Mouse (Mus musculus) hindbrain, embryonic 16.5 days (tissue): ENCODE data around the gene Numbl. TPM values are rescaled to one million over a fixed set of nuclear protein-coding genes. Genes with fewer than 3 reads are reported as not detected.

ENCODE experiments used
- ATAC-seq: fragments of 200-750 bp; cut with Nextera tagmentation; 2 replicates; pipeline ENCODE4 v1.8.0; 2017; ENCODE audit warnings: moderate TSS enrichment, moderate library complexity
- H3K27ac ChIP-seq: fragments of 300-500 bp; sonication (generic); 2 replicates; pipeline ENCODE4 v1.5.1; 2014; ENCODE audit warnings: low read depth, mild to moderate bottlenecking, control low read depth, low read length, moderate library complexity
- H3K27me3 ChIP-seq: fragments of 300-500 bp; sonication (generic); replicated peaks from 2 replicates; pipeline ENCODE4 v1.6.1; 2014; ENCODE audit warnings: low read length; ENCODE audit not compliant: control insufficient read depth, insufficient read depth
- H3K36me3 ChIP-seq: fragments of 300-500 bp; sonication (generic); 2 replicates; pipeline ENCODE4 v1.6.1; 2014; ENCODE audit warnings: mild to moderate bottlenecking, low read length, moderate library complexity, mixed read lengths; ENCODE audit not compliant: control insufficient read depth, insufficient read depth
- H3K4me1 ChIP-seq: fragments of 300-500 bp; sonication (generic); 2 replicates; pipeline ENCODE4 v1.6.1; 2014; ENCODE audit warnings: low read depth, low read length; ENCODE audit not compliant: control insufficient read depth, insufficient read depth
- H3K4me2 ChIP-seq: fragments of 300-500 bp; sonication (generic); 2 replicates; pipeline ENCODE4 v1.6.1; 2014; ENCODE audit warnings: mild to moderate bottlenecking, low read length, control low read depth, moderate library complexity
- H3K4me3 ChIP-seq: fragments of 300-500 bp; sonication (generic); 2 replicates; pipeline ENCODE4 v1.5.1; 2014; ENCODE audit warnings: mild to moderate bottlenecking, low read length, control low read depth, moderate library complexity
- H3K9ac ChIP-seq: fragments of 300-500 bp; sonication (generic); 2 replicates; pipeline ENCODE4 v1.6.1; 2014; ENCODE audit warnings: low read depth, mild to moderate bottlenecking, control low read depth, low read length, moderate library complexity
- H3K9me3 ChIP-seq: fragments of 300-500 bp; sonication (generic); 2 replicates; pipeline ENCODE4 v1.6.1; 2014; ENCODE audit warnings: mild to moderate bottlenecking, low read length, moderate library complexity; ENCODE audit not compliant: control insufficient read depth
- WGBS: fragments of 180-500 bp; shearing (Covaris S2); extraction: QIAGEN DNeasy Blood & Tissue Kit; methylation state at CpG from one replicate; pipeline ENCODE4 v1.1.7; 2014; 5-methylcytosine and 5-hydroxymethylcytosine counted together
- polyA plus RNA-seq: library from polyadenylated mRNA; unstranded; fragments of >200 nt; fragmentation: Nextera tagmentation; extraction: Ambion mirVana; gene quantifications from 2 replicates; pipeline ENCODE4 v1.2.1, GENCODE M21; 2015

Numbl gene
- polyA plus RNA-seq, 1 experiment from 2014 or later, result 54.4 TPM

- H3K9me3 ChIP-seq, result peaks cover 7% of the 10 kb centered on the region; the same call in 1 of the 2 replicates
- no peak for ATAC-seq
- peak overlapping the region; percentile 47 for H3K9ac ChIP-seq
- H3K27ac ChIP-seq, result no peak overlapping the region
- peaks cover 5% of the 10 kb centered on the region; the same call in 1 of the 2 replicates for H3K36me3 ChIP-seq
- peaks cover 3% of the 10 kb centered on the region for H3K27me3 ChIP-seq
- H3K4me3 ChIP-seq, result peak overlapping the region; percentile 34
- peaks cover 9% of the 10 kb centered on the region for H3K4me1 ChIP-seq
- 12% methylated on average over 28 of the region's 28 CpGs for WGBS
- H3K4me2 ChIP-seq, result peak overlapping the region; percentile 66
Measured at GRCm38 (mm10) chr7:27308821-27309549, 50.8 kb downstream of the Numbl start.

GRCm38 (mm10) chr7:27309832-27310231, 51.6 kb downstream of the Numbl start:
- H3K27me3 ChIP-seq, result peaks cover 3% of the 10 kb centered on the region; the same call in 1 of the 2 replicates
- peaks cover 11% of the 10 kb centered on the region; the same call in 1 of the 2 replicates for H3K9me3 ChIP-seq
- H3K36me3 ChIP-seq, result peaks cover 8% of the 10 kb centered on the region; the same call in 1 of the 2 replicates
- no peak overlapping the region for H3K4me3 ChIP-seq
- H3K9ac ChIP-seq, result no peak overlapping the region
- no peak for ATAC-seq
- WGBS, result 44% methylated on average over 3 of the region's 3 CpGs
- no peak overlapping the region for H3K27ac ChIP-seq
- H3K4me1 ChIP-seq, result peaks cover 9% of the 10 kb centered on the region
- H3K4me2 ChIP-seq, result peak overlapping the region; percentile 63; the same call in 1 of the 2 replicates

- Histone ChIP-seq H3K27me3 (peaks cover 3% of the 10 kb centered on the region; the same call in 1 of the 2 replicates), H3K4me3 (peak overlapping the region; percentile 30), H3K36me3 (peaks cover 8% of the 10 kb centered on the region; the same call in 1 of the 2 replicates), H3K9ac (peak overlapping the region; percentile 60), H3K4me1 (peaks cover 9% of the 10 kb centered on the region), H3K9me3 (peaks cover 11% of the 10 kb centered on the region; the same call in 1 of the 2 replicates), H3K27ac (no peak overlapping the region), H3K4me2 (peak overlapping the region; percentile 63)
- peak; percentile 69 for ATAC-seq
- 4% methylated on average over 17 of the region's 17 CpGs for WGBS
Measured at GRCm38 (mm10) chr7:27310306-27310705, 52.1 kb downstream of the Numbl start.

GRCm38 (mm10) chr7:27310996-27311535, 52.8 kb downstream of the Numbl start:
- WGBS, result 52% methylated on average over 8 of the region's 8 CpGs
- no peak overlapping the region for H3K9ac ChIP-seq
- peaks cover 11% of the 10 kb centered on the region; the same call in 1 of the 2 replicates for H3K9me3 ChIP-seq
- no peak overlapping the region for H3K4me3 ChIP-seq
- peaks cover 9% of the 10 kb centered on the region for H3K4me1 ChIP-seq
- no peak for ATAC-seq
- no peak overlapping the region; the same call in 1 of the 2 replicates for H3K4me2 ChIP-seq
- peaks cover 8% of the 10 kb centered on the region; the same call in 1 of the 2 replicates for H3K36me3 ChIP-seq
- H3K27ac ChIP-seq, result no peak overlapping the region
- peaks cover 3% of the 10 kb centered on the region; the same call in 1 of the 2 replicates for H3K27me3 ChIP-seq

GRCm38 (mm10) chr7:27311651-27312284, 53.5 kb downstream of the Numbl start:
- 94% methylated on average over 12 of the region's 12 CpGs for WGBS
- Histone ChIP-seq H3K4me2 (no peak overlapping the region), H3K9me3 (peaks cover 11% of the 10 kb centered on the region; the same call in 1 of the 2 replicates), H3K27ac (no peak overlapping the region), H3K36me3 (peaks cover 8% of the 10 kb centered on the region; the same call in 1 of the 2 replicates), H3K9ac (no peak overlapping the region), H3K4me1 (peaks cover 9% of the 10 kb centered on the region), H3K27me3 (peaks cover 3% of the 10 kb centered on the region; the same call in 1 of the 2 replicates), H3K4me3 (no peak overlapping the region)
- ATAC-seq, result no peak

- Histone ChIP-seq H3K9me3 (peaks cover 11% of the 10 kb centered on the region; the same call in 1 of the 2 replicates), H3K27ac (no peak overlapping the region), H3K9ac (no peak overlapping the region), H3K4me1 (peaks cover 5% of the 10 kb centered on the region), H3K27me3 (peaks cover 3% of the 10 kb centered on the region; the same call in 1 of the 2 replicates), H3K36me3 (peaks cover 8% of the 10 kb centered on the region; the same call in 1 of the 2 replicates), H3K4me3 (no peak overlapping the region), H3K4me2 (no peak overlapping the region)
- ATAC-seq, result no peak
- 96% methylated on average over 3 of the region's 3 CpGs for WGBS
Measured at GRCm38 (mm10) chr7:27314393-27314792, 56.2 kb downstream of the Numbl start.

GRCm38 (mm10) chr7:27315958-27316357, 57.7 kb downstream of the Numbl start:
- H3K27me3 ChIP-seq, result peaks cover 2% of the 10 kb centered on the region; the same call in 1 of the 2 replicates
- no peak overlapping the region for H3K9ac ChIP-seq
- peaks cover 11% of the 10 kb centered on the region; the same call in 1 of the 2 replicates for H3K9me3 ChIP-seq
- no peak overlapping the region for H3K4me2 ChIP-seq
- H3K4me1 ChIP-seq, result no peaks in the 10 kb centered on the region
- peaks cover 8% of the 10 kb centered on the region; the same call in 1 of the 2 replicates for H3K36me3 ChIP-seq
- H3K27ac ChIP-seq, result no peak overlapping the region
- 18% methylated on average over 7 of the region's 7 CpGs for WGBS
- no peak overlapping the region for H3K4me3 ChIP-seq
- ATAC-seq, result peak; percentile 84

- Histone ChIP-seq H3K9ac (no peak overlapping the region), H3K27ac (no peak overlapping the region), H3K4me3 (no peak overlapping the region), H3K9me3 (no peaks in the 10 kb centered on the region), H3K4me1 (no peaks in the 10 kb centered on the region), H3K27me3 (no peaks in the 10 kb centered on the region), H3K36me3 (0 out of 2 replicates have a peak, but pooled peaks cover under 1% of the 10 kb centered on the region), H3K4me2 (no peak overlapping the region)
- ATAC-seq, result no peak
- 92% methylated on average over 22 of the region's 22 CpGs for WGBS
Measured at GRCm38 (mm10) chr7:27319411-27319810, 61.2 kb downstream of the Numbl start.
